Comparison of ENCODE assay signal across 16 mouse cellular contexts in the genomic region with DNA sequence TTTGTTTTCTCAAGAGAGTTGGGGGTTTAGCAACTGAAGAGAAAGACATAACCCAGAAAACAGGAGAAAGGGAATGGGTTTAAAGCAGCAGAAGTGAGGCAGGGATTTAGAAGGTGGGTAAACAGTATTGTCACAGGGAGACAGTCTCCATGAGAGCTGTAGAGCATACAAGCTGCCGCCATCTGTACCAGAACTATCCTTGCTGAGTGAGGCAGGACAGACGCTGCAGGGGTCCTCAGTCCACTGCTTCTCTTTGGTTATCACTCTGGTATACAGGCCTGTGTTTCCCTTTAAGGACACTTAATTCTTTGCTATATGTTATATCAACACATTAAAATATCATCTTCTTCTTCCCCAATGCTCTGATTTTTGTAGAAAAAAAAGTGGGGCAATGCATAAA.
DNase-seq lines count a peak whose midpoint lies in the region; ATAC-seq and TF ChIP-seq lines count a peak whose summit lies in the region.
"Had no signal": no experiment of that assay in that cellular context is flagged by ENCODE, and none has a peak within 500 bp of the region (broad histone marks: within the 10 kb centered on the region; RNA-seq: fewer than 3 reads in every experiment).

No protein-coding gene starts in this region.

- no peaks in the 10 kb centered on the region for H3K9me3 ChIP-seq in lung, embryonic 14.5 days (ENCODE audit: low read depth, low read length)
- no peaks in the 10 kb centered on the region for H3K9me3 ChIP-seq in forebrain, embryonic 15.5 days
- H3K9me3 ChIP-seq: heart, embryonic 13.5 days; hindbrain, embryonic 10.5 days; kidney, embryonic 15.5 days; limb, embryonic 10.5 days; liver, embryonic 12.5 days had no signal

- WGBS in lung, embryonic 14.5 days, result 53% methylated on average over 2 of the region's 2 CpGs
- 44% methylated on average over 2 of the region's 2 CpGs for WGBS in forebrain, embryonic 15.5 days

- H3K4me1 ChIP-seq in lung, embryonic 14.5 days (ENCODE audit: insufficient read depth), result 0 out of 2 replicates have a peak, but pooled peaks cover 3% of the 10 kb centered on the region
- peaks cover 7% of the 10 kb centered on the region for H3K4me1 ChIP-seq in brown adipose tissue, adult 24 weeks (ENCODE audit: control insufficient read depth, insufficient read depth, insufficient read length, low read length)
- no peaks in the 10 kb centered on the region for H3K4me1 ChIP-seq in forebrain, embryonic 15.5 days
- H3K4me1 ChIP-seq: heart, embryonic 13.5 days; hindbrain, embryonic 10.5 days; kidney, embryonic 15.5 days; limb, embryonic 10.5 days; liver, embryonic 12.5 days had no signal

- DNase-seq in cerebellum, adult 11-12 months, result peak; percentile 14
- DNase-seq in lung, embryonic 14.5 days, result peak; percentile 13
- DNase-seq in lung, postnatal 4 days, result no peak
- peak; percentile 37 to 38 for DNase-seq in cerebellum, postnatal 36 days
- no peak for DNase-seq in kidney, postnatal 14 days
- DNase-seq: right cerebral cortex, postnatal 25 days had no signal

- H3K36me3 ChIP-seq in lung, embryonic 14.5 days (ENCODE audit: insufficient read depth), result no peaks in the 10 kb centered on the region
- H3K36me3 ChIP-seq in forebrain, embryonic 15.5 days, result no peaks in the 10 kb centered on the region
- H3K36me3 ChIP-seq: heart, embryonic 13.5 days; hindbrain, embryonic 10.5 days; kidney, embryonic 15.5 days; limb, embryonic 10.5 days; liver, embryonic 12.5 days had no signal

- H3K4me2 ChIP-seq in lung, embryonic 14.5 days, result no peak overlapping the region
- H3K4me2 ChIP-seq in forebrain, embryonic 15.5 days (replicated peaks), result no peak overlapping the region
- H3K4me2 ChIP-seq: heart, embryonic 13.5 days; kidney, embryonic 15.5 days; liver, embryonic 12.5 days had no signal

- ATAC-seq in cerebellum, adult (ENCODE audit: insufficient number of reproducible peaks, low FRiP score, low TSS enrichment), result no peak
- 0 out of 2 replicates have a peak, but pooled peaks have one; percentile 54 for ATAC-seq in lung, embryonic 14.5 days (ENCODE audit: insufficient read depth)
- ATAC-seq in forebrain, embryonic 15.5 days (replicated peaks), result no peak
- ATAC-seq: liver, embryonic 12.5 days; lung, postnatal 0 days had no signal

- H3K9ac ChIP-seq in lung, embryonic 14.5 days, result no peak overlapping the region
- H3K9ac ChIP-seq in forebrain, embryonic 15.5 days (replicated peaks), result no peak overlapping the region
- H3K9ac ChIP-seq: heart, embryonic 13.5 days; kidney, embryonic 15.5 days; liver, embryonic 12.5 days had no signal

- no peaks in the 10 kb centered on the region for H3K27me3 ChIP-seq in lung, embryonic 14.5 days (ENCODE audit: insufficient read depth, low read length)
- H3K27me3 ChIP-seq in forebrain, embryonic 15.5 days, result no peaks in the 10 kb centered on the region
- H3K27me3 ChIP-seq: CH12.LX; heart, embryonic 13.5 days; kidney, embryonic 15.5 days; liver, embryonic 12.5 days had no signal

- no peak for TF ChIP-seq CTCF in lung, embryonic 14.5 days (IDR thresholded peaks at IDR 0.05; ENCODE audit: low read depth)

- H3K27ac ChIP-seq in lung, embryonic 14.5 days (ENCODE audit: low read depth), result no peak overlapping the region
- peak overlapping the region; percentile 27; the same call in 1 of the 2 replicates for H3K27ac ChIP-seq in brown adipose tissue, adult 24 weeks (replicated peaks; ENCODE audit: low read depth, low read length)
- no peak overlapping the region for H3K27ac ChIP-seq in forebrain, embryonic 15.5 days (replicated peaks)
- H3K27ac ChIP-seq: heart, embryonic 13.5 days; hindbrain, embryonic 10.5 days; kidney, embryonic 15.5 days; limb, embryonic 10.5 days; liver, embryonic 12.5 days had no signal

- H3K4me3 ChIP-seq in lung, embryonic 14.5 days (ENCODE audit: low read depth, low read length), result no peak overlapping the region
- no peak overlapping the region for H3K4me3 ChIP-seq in brown adipose tissue, adult 24 weeks (ENCODE audit: insufficient read depth, low read depth, low read length)
- H3K4me3 ChIP-seq in forebrain, embryonic 15.5 days, result no peak overlapping the region
- H3K4me3 ChIP-seq: heart, embryonic 13.5 days; hindbrain, embryonic 10.5 days; kidney, embryonic 15.5 days; limb, embryonic 10.5 days; liver, embryonic 12.5 days had no signal

Comparison
In these comparisons a context has a peak if more than half of its experiments do, and no peak if none do; other contexts are left out.
1. DNase-seq: peak in cerebellum, adult 11-12 months (single experiment), lung, embryonic 14.5 days (single experiment) and cerebellum, postnatal 36 days (2 of 2); none in lung, postnatal 4 days (0 of 2) and kidney, postnatal 14 days (single experiment).